Mouse (Mus musculus): ENCODE results near the gene Rasgrf2. TPM values are rescaled to one million over a fixed set of nuclear protein-coding genes. Genes with fewer than 3 reads are reported as not detected.
A peak's percentile ranks its signal among the peaks of the same experiment; 100 is the strongest.

Gene Rasgrf2
- polyA plus RNA-seq, 1 experiment from 2014 or later = not detected

GRCm38 (mm10) chr13:92067831-92068230, 63.6 kb downstream of the Rasgrf2 start:
- Histone ChIP-seq H3K27me3 (ENCODE audit: control insufficient read depth, insufficient read depth, low read length) (no peaks in the 10 kb centered on the region), H3K4me2 (no peak overlapping the region), H3K9ac (ENCODE audit: low read length) (no peak overlapping the region), H3K36me3 (ENCODE audit: control insufficient read depth, insufficient read depth, low read length) (no peaks in the 10 kb centered on the region), H3K4me3 (ENCODE audit: low read depth, low read length) (no peak overlapping the region), H3K4me1 (ENCODE audit: control insufficient read depth, insufficient read depth, low read length) (no peaks in the 10 kb centered on the region), H3K27ac (ENCODE audit: low read depth, low read length) (no peak overlapping the region), H3K9me3 (ENCODE audit: control insufficient read depth, low read length) (no peaks in the 10 kb centered on the region)
- ATAC-seq (ENCODE audit: low FRiP score) = no peak
- DNase-seq (ENCODE audit: low spot score, missing footprints) = no peak
- 87% methylated on average over 2 of the region's 2 CpGs for WGBS

DNA sequence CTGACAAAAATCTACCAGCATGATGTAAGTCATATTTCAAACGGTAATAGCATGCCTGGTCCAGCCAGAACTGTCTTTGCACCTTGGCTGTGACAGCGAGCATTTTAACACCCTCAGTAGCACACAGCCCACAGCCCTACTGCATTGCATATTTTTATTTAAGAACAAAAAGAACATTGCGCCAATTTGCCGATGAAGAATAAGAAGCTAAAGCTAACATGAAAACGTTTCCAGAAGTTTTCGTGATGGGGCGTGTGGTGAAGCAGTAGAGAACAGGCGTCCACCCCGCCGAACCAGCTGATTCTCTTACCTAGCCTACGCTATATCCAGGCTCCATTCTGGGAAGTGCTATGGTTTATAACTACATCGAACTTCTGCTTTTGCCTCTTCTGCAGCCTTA, 77.7 kb downstream of the Rasgrf2 start:
- Histone ChIP-seq H3K9me3 (ENCODE audit: control insufficient read depth, low read length) (no peaks in the 10 kb centered on the region; the same call in 1 of the 2 replicates), H3K27ac (ENCODE audit: low read depth, low read length) (no peak overlapping the region), H3K4me3 (ENCODE audit: low read depth, low read length) (no peak overlapping the region), H3K4me1 (ENCODE audit: control insufficient read depth, insufficient read depth, low read length) (no peaks in the 10 kb centered on the region), H3K27me3 (ENCODE audit: control insufficient read depth, insufficient read depth, low read length) (no peaks in the 10 kb centered on the region), H3K4me2 (no peak overlapping the region), H3K9ac (ENCODE audit: low read length) (no peak overlapping the region), H3K36me3 (ENCODE audit: control insufficient read depth, insufficient read depth, low read length) (no peaks in the 10 kb centered on the region)
- WGBS = 95% methylated on average over 12 of the region's 12 CpGs
- DNase-seq (ENCODE audit: low spot score, missing footprints) (no peak), ATAC-seq (ENCODE audit: low FRiP score) (no peak)

- no peak overlapping the region for H3K4me2 ChIP-seq
- H3K9ac ChIP-seq (ENCODE audit: low read length) = no peak overlapping the region
- no peak for DNase-seq (ENCODE audit: low spot score, missing footprints)
- no peak for ATAC-seq (ENCODE audit: low FRiP score)
- H3K4me1 ChIP-seq (ENCODE audit: control insufficient read depth, insufficient read depth, low read length) = no peaks in the 10 kb centered on the region
- WGBS = 84% methylated on average over 3 of the region's 3 CpGs
- no peak overlapping the region for H3K27ac ChIP-seq (ENCODE audit: low read depth, low read length)
- no peak overlapping the region for H3K4me3 ChIP-seq (ENCODE audit: low read depth, low read length)
- no peaks in the 10 kb centered on the region for H3K36me3 ChIP-seq (ENCODE audit: control insufficient read depth, insufficient read depth, low read length)
- no peaks in the 10 kb centered on the region for H3K27me3 ChIP-seq (ENCODE audit: control insufficient read depth, insufficient read depth, low read length)
- no peaks in the 10 kb centered on the region; the same call in 1 of the 2 replicates for H3K9me3 ChIP-seq (ENCODE audit: control insufficient read depth, low read length)
These were observed 78.5 kb downstream of the Rasgrf2 start for GRCm38 (mm10) chr13:92053001-92053400.

- Histone ChIP-seq H3K9me3 (ENCODE audit: control insufficient read depth, low read length) (no peaks in the 10 kb centered on the region; the same call in 1 of the 2 replicates), H3K27ac (ENCODE audit: low read depth, low read length) (no peak overlapping the region), H3K27me3 (ENCODE audit: control insufficient read depth, insufficient read depth, low read length) (no peaks in the 10 kb centered on the region), H3K36me3 (ENCODE audit: control insufficient read depth, insufficient read depth, low read length) (no peaks in the 10 kb centered on the region), H3K4me2 (no peak overlapping the region), H3K4me3 (ENCODE audit: low read depth, low read length) (no peak overlapping the region), H3K9ac (ENCODE audit: low read length) (no peak overlapping the region), H3K4me1 (ENCODE audit: control insufficient read depth, insufficient read depth, low read length) (no peaks in the 10 kb centered on the region)
- WGBS = 77% methylated on average over 3 of the region's 3 CpGs
- DNase-seq (ENCODE audit: low spot score, missing footprints) (peak; percentile 51), ATAC-seq (ENCODE audit: low FRiP score) (no peak)
These were observed 80.2 kb downstream of the Rasgrf2 start for GRCm38 (mm10) chr13:92051216-92051615.

- ATAC-seq (ENCODE audit: low FRiP score) = peak; percentile 62
- Histone ChIP-seq H3K9ac (ENCODE audit: low read length) (no peak overlapping the region), H3K36me3 (ENCODE audit: control insufficient read depth, insufficient read depth, low read length) (no peaks in the 10 kb centered on the region), H3K4me3 (ENCODE audit: low read depth, low read length) (no peak overlapping the region), H3K27me3 (ENCODE audit: control insufficient read depth, insufficient read depth, low read length) (no peaks in the 10 kb centered on the region), H3K4me2 (no peak overlapping the region), H3K27ac (ENCODE audit: low read depth, low read length) (no peak overlapping the region), H3K4me1 (ENCODE audit: control insufficient read depth, insufficient read depth, low read length) (no peaks in the 10 kb centered on the region; the same call in 1 of the 2 replicates), H3K9me3 (ENCODE audit: control insufficient read depth, low read length) (no peaks in the 10 kb centered on the region)
- DNase-seq (ENCODE audit: low spot score, missing footprints) = no peak
- 52% methylated on average over 8 of the region's 8 CpGs for WGBS
These were observed 89.6 kb downstream of the Rasgrf2 start for GRCm38 (mm10) chr13:92041584-92042563.

GRCm38 (mm10) chr13:92030364-92031057, 100.9 kb downstream of the Rasgrf2 start:
- WGBS = 93% methylated on average over 24 of the region's 24 CpGs
- Histone ChIP-seq H3K4me1 (ENCODE audit: control insufficient read depth, insufficient read depth, low read length) (no peaks in the 10 kb centered on the region), H3K4me2 (no peak overlapping the region), H3K27me3 (ENCODE audit: control insufficient read depth, insufficient read depth, low read length) (no peaks in the 10 kb centered on the region), H3K4me3 (ENCODE audit: low read depth, low read length) (no peak overlapping the region), H3K9ac (ENCODE audit: low read length) (no peak overlapping the region), H3K27ac (ENCODE audit: low read depth, low read length) (no peak overlapping the region), H3K9me3 (ENCODE audit: control insufficient read depth, low read length) (no peaks in the 10 kb centered on the region), H3K36me3 (ENCODE audit: control insufficient read depth, insufficient read depth, low read length) (no peaks in the 10 kb centered on the region)
- ATAC-seq (ENCODE audit: low FRiP score) (no peak), DNase-seq (ENCODE audit: low spot score, missing footprints) (no peak)

GRCm38 (mm10) chr13:92029666-92030065, 101.8 kb downstream of the Rasgrf2 start:
- WGBS = 79% methylated on average over 3 of the region's 3 CpGs
- H3K27me3 ChIP-seq (ENCODE audit: control insufficient read depth, insufficient read depth, low read length) = no peaks in the 10 kb centered on the region

GRCm38 (mm10) chr13:92027951-92028350, 103.5 kb downstream of the Rasgrf2 start:
- Histone ChIP-seq H3K36me3 (ENCODE audit: control insufficient read depth, insufficient read depth, low read length) (no peaks in the 10 kb centered on the region), H3K9ac (ENCODE audit: low read length) (no peak overlapping the region), H3K4me2 (no peak overlapping the region), H3K4me1 (ENCODE audit: control insufficient read depth, insufficient read depth, low read length) (no peaks in the 10 kb centered on the region), H3K4me3 (ENCODE audit: low read depth, low read length) (no peak overlapping the region), H3K9me3 (ENCODE audit: control insufficient read depth, low read length) (no peaks in the 10 kb centered on the region), H3K27me3 (ENCODE audit: control insufficient read depth, insufficient read depth, low read length) (no peaks in the 10 kb centered on the region), H3K27ac (ENCODE audit: low read depth, low read length) (no peak overlapping the region)
- no peak for DNase-seq (ENCODE audit: low spot score, missing footprints)
- WGBS = 68% methylated on average over 5 of the region's 5 CpGs
- ATAC-seq (ENCODE audit: low FRiP score) = no peak

More at GRCm38 (mm10) chr13:92029666-92030065, 101.8 kb downstream of the Rasgrf2 start:
- H3K9me3 ChIP-seq (ENCODE audit: control insufficient read depth, low read length) = no peaks in the 10 kb centered on the region
- H3K27ac ChIP-seq (ENCODE audit: low read depth, low read length) = no peak overlapping the region
- H3K36me3 ChIP-seq (ENCODE audit: control insufficient read depth, insufficient read depth, low read length) = no peaks in the 10 kb centered on the region
- peak; percentile 47 for DNase-seq (ENCODE audit: low spot score, missing footprints)
- ATAC-seq (ENCODE audit: low FRiP score) = no peak
- H3K4me1 ChIP-seq (ENCODE audit: control insufficient read depth, insufficient read depth, low read length) = no peaks in the 10 kb centered on the region
- H3K4me2 ChIP-seq = no peak overlapping the region
- no peak overlapping the region for H3K9ac ChIP-seq (ENCODE audit: low read length)
- H3K4me3 ChIP-seq (ENCODE audit: low read depth, low read length) = no peak overlapping the region

DNA sequence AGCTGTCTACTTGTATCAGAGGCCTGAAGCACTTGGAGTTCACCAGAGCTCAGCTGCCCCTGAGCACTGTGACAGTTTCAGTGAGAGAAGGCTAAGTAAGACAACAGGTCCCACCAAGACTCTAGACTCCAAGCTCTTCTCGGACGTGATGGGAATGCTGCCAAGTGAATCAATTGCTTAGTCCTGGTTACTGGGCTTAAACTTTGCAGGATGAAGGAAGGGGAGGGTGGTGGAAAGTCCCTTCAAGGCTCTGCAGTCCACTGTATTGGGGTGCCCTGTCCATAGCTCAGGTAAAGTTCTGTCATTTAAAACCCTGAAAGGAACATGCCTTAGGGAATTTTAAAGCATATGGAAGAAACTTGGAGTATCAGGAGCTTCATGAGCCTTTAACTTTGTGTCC, 104.8 kb downstream of the Rasgrf2 start:
- Histone ChIP-seq H3K27me3 (ENCODE audit: control insufficient read depth, insufficient read depth, low read length) (no peaks in the 10 kb centered on the region), H3K27ac (ENCODE audit: low read depth, low read length) (no peak overlapping the region), H3K4me3 (ENCODE audit: low read depth, low read length) (no peak overlapping the region), H3K9me3 (ENCODE audit: control insufficient read depth, low read length) (no peaks in the 10 kb centered on the region), H3K4me2 (no peak overlapping the region), H3K4me1 (ENCODE audit: control insufficient read depth, insufficient read depth, low read length) (no peaks in the 10 kb centered on the region), H3K9ac (ENCODE audit: low read length) (no peak overlapping the region), H3K36me3 (ENCODE audit: control insufficient read depth, insufficient read depth, low read length) (no peaks in the 10 kb centered on the region)
- ATAC-seq (ENCODE audit: low FRiP score) (no peak), DNase-seq (ENCODE audit: low spot score, missing footprints) (peak; percentile 68)
- 78% methylated on average over 2 of the region's 2 CpGs for WGBS

All from midbrain, embryonic 11.5 days (tissue).